Mouse (Mus musculus) embryonic facial prominence, embryonic 14.5 days (tissue): ENCODE data around the gene Ankrd39. TPM values are rescaled to one million over a fixed set of nuclear protein-coding genes. Genes with fewer than 3 reads are reported as not detected.

ENCODE experiments used
- ATAC-seq: fragments of 200-750 bp; cut with Nextera tagmentation; 2 replicates; pipeline ENCODE4 v1.8.0; 2017; ENCODE audit warnings: low read depth, moderate number of reproducible peaks, moderate TSS enrichment
- DNase-seq: peaks from one replicate; pipeline ENCODE4 v3.0.0-alpha.2; 2015; ENCODE audit warnings: low spot score
- H3K27ac ChIP-seq: fragments of 300-500 bp; sonication (generic); replicated peaks from 2 replicates; pipeline ENCODE4 v1.5.1; 2014; ENCODE audit warnings: low read depth, mild to moderate bottlenecking, low read length, moderate library complexity
- H3K27me3 ChIP-seq: fragments of 300-500 bp; sonication (generic); replicated peaks from 2 replicates; pipeline ENCODE4 v1.6.1; 2014; ENCODE audit warnings: low read length; ENCODE audit not compliant: control insufficient read depth, insufficient read depth
- H3K36me3 ChIP-seq: fragments of 300-500 bp; sonication (generic); 2 replicates; pipeline ENCODE4 v1.6.1; 2014; ENCODE audit warnings: low read length, mixed read lengths; ENCODE audit not compliant: control insufficient read depth, insufficient read depth
- H3K4me1 ChIP-seq: fragments of 300-500 bp; sonication (generic); 2 replicates; pipeline ENCODE4 v1.6.1; 2014; ENCODE audit warnings: antibody characterized with exemption, low read length; ENCODE audit not compliant: control insufficient read depth, insufficient read depth
- H3K4me2 ChIP-seq: fragments of 300-500 bp; sonication (generic); 2 replicates; pipeline ENCODE4 v1.6.1; 2014; ENCODE audit warnings: low read depth, mild to moderate bottlenecking, low read length, moderate library complexity, mixed read lengths
- H3K4me3 ChIP-seq: fragments of 300-500 bp; sonication (generic); 2 replicates; pipeline ENCODE4 v1.5.1; 2014; ENCODE audit warnings: low read depth, mild to moderate bottlenecking, low read length
- H3K9ac ChIP-seq: fragments of 300-500 bp; sonication (generic); 2 replicates; pipeline ENCODE4 v1.6.1; 2014; ENCODE audit warnings: low read depth, mild to moderate bottlenecking, low read length, moderate library complexity, mixed read lengths
- H3K9me3 ChIP-seq: fragments of 300-500 bp; sonication (generic); 2 replicates; pipeline ENCODE4 v1.6.1; 2016; ENCODE audit warnings: low read length; ENCODE audit not compliant: control insufficient read depth
- WGBS: fragments of 180-500 bp; shearing (Covaris S2); extraction: QIAGEN DNeasy Blood & Tissue Kit; methylation state at CpG from one replicate; pipeline ENCODE4 v1.1.7; 2014; 5-methylcytosine and 5-hydroxymethylcytosine counted together
- polyA plus RNA-seq: library from polyadenylated mRNA; unstranded; fragments of >200 nt; fragmentation: Nextera tagmentation; extraction: Ambion mirVana; gene quantifications from 2 replicates; pipeline ENCODE4 v1.2.1, GENCODE M21; 2014

The Ankrd39 gene
- polyA plus RNA-seq, 1 experiment from 2014 or later = 19.5 TPM

DNA sequence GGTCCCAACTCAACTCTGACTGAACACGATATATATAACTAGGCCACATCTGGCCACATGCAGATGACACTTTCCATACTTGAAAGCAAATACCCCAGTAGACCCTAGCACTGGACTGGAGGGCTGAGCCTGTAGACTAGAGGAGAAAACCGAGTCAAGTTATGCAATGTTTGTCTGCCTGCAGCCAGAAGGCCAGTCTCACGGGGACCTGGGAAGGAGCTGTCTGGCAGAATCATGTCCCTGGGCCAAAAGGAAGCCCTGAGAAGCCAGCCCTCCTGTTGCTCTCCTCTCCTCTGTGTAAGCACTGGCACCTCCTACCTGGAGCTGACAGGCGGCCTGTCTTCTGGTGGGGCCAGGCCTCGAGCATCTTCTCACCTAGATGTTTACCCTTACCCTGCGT lies 28.1 kb upstream of the Ankrd39 start:
- H3K4me1 ChIP-seq = peaks cover 35% of the 10 kb centered on the region

DNA sequence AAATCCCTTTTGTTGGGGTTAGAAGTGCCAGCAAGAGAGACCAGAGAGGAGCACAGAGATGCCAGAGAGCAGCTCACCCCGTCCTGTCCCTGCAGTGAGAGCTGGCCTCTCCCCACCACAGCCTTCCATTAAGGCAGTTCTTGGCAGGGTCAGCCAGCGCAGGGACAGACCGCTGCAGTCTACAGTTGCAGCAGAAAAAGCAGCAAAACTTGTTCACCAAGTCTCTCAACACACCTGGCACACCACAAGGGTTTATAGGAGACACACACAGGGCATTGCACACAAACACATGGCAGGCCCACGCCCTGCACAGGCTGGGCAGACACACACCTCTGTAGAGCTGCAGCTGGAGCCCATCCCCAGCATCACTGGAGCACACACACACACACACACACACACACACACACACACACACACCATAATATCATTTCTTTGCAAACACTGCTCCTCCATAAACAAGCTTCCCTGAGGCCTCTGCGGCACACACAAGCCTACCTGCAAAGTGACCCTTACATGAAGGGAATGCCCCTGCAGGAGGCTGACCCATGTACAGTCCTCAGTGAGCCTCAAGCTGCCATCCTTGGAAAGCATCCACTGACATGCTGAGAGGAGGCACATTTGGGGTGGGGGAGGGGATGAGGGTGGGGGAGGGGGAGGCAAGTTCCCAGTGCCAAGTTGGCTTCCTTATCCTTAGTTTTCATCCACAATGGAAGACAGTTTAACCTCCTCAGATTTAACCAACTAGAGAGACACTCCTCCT lies 27.1 kb upstream of the Ankrd39 start:
- Histone ChIP-seq H3K9me3 (no peaks in the 10 kb centered on the region), H3K36me3 (no peaks in the 10 kb centered on the region), H3K4me1 (peaks cover 33% of the 10 kb centered on the region), H3K27me3 (no peaks in the 10 kb centered on the region), H3K27ac (0 out of 2 replicates have a peak overlapping the region, but pooled peaks have one; percentile 18), H3K9ac (no peak overlapping the region), H3K4me2 (no peak overlapping the region), H3K4me3 (no peak overlapping the region)
- DNase-seq = peak; percentile 75
- peak; percentile 50; the same call in 1 of the 2 replicates for ATAC-seq
- 70% methylated on average over 5 of the region's 5 CpGs for WGBS

More for the DNA sequence above, 28.1 kb upstream of the Ankrd39 start:
- Histone ChIP-seq H3K9me3 (no peaks in the 10 kb centered on the region), H3K27me3 (no peaks in the 10 kb centered on the region), H3K4me2 (no peak overlapping the region), H3K27ac (no peak overlapping the region), H3K9ac (no peak overlapping the region), H3K4me3 (no peak overlapping the region), H3K36me3 (no peaks in the 10 kb centered on the region)
- DNase-seq = no peak
- ATAC-seq = no peak
- WGBS = 56% methylated on average over 6 of the region's 6 CpGs

DNA sequence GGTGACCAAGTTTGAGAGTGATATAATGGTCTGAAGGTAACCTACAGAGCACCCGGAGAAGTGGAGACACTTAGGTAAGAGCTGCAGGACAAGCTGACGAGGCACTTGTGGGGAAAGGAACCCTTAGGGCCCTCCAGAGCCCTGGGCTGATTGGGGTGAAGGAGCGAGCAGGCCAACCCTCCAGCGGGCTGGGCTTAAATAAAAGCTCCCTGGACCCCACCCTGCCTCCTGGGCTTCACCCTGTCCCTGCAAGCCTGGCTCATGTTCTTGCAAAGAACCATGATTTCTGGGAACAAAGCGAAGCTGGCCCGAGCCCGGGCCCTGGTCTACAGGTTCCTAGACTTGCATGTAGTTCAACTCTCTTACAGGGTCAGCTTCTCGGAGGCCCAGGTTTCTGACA lies 26.3 kb upstream of the Ankrd39 start:
- Histone ChIP-seq H3K27ac (peak overlapping the region; percentile 18; the same call in 1 of the 2 replicates), H3K4me1 (peaks cover 37% of the 10 kb centered on the region), H3K4me3 (no peak overlapping the region), H3K36me3 (no peaks in the 10 kb centered on the region), H3K27me3 (no peaks in the 10 kb centered on the region), H3K9me3 (no peaks in the 10 kb centered on the region), H3K9ac (no peak overlapping the region), H3K4me2 (no peak overlapping the region)
- WGBS = 80% methylated on average over 6 of the region's 8 CpGs
- ATAC-seq (no peak), DNase-seq (no peak)

DNA sequence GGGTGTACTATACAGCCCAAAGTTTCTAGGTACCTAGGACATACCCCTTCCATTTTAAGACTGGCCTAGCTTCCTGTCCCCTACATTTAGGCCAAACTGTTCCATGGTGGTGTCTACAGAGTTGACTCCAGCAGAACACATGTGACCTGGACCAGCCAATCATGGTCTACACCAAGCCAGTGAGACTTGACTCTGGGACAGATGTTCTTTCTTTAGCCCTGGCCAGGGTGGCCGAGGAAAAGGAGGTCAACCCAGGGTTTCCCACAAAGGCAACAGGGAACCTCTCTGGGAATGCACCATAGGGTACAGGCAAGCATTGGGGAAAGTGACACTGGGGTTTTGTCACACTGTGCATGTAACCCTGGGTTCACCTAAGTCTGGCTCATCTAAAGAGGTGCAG lies 25.5 kb upstream of the Ankrd39 start:
- Histone ChIP-seq H3K4me3 (no peak overlapping the region), H3K27ac (no peak overlapping the region), H3K4me1 (peaks cover 45% of the 10 kb centered on the region), H3K27me3 (no peaks in the 10 kb centered on the region), H3K9ac (no peak overlapping the region), H3K36me3 (no peaks in the 10 kb centered on the region), H3K9me3 (no peaks in the 10 kb centered on the region), H3K4me2 (no peak overlapping the region)
- DNase-seq (no peak), ATAC-seq (no peak)
- WGBS = 50% methylated on average over 1 of the region's 1 CpGs

DNA sequence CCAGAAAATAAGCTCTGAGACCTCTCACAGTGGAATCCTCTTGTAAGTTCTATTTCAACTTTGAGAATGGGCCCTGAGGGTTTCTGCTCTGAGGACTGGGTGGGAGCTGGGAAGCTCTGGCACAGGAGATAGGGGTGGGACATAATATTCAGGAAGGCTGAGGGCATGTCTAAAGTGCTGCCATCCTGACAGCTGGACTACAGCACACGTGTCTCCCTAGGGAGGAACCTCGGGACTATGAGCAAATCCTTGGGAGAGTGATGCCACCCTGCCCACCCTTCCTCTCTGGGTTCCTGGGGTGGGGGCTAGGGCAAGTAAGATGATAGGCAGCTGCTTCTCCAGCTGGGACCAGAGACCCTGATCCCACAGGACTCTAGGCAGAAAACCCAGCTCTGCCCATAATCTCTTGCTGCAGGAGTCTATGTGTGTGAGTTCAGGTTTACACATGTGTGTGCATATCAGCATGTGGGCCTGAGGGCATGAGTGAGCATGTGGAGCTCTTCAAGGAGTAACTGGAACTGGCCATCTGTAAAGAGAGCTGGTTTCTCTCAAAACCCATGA lies 25.0 kb upstream of the Ankrd39 start:
- Histone ChIP-seq H3K4me2 (no peak overlapping the region), H3K4me1 (peaks cover 45% of the 10 kb centered on the region), H3K27me3 (no peaks in the 10 kb centered on the region), H3K9me3 (no peaks in the 10 kb centered on the region), H3K9ac (no peak overlapping the region), H3K36me3 (no peaks in the 10 kb centered on the region), H3K4me3 (no peak overlapping the region), H3K27ac (no peak overlapping the region)
- no peak for DNase-seq
- 65% methylated on average over 2 of the region's 2 CpGs for WGBS
- ATAC-seq = no peak

DNA sequence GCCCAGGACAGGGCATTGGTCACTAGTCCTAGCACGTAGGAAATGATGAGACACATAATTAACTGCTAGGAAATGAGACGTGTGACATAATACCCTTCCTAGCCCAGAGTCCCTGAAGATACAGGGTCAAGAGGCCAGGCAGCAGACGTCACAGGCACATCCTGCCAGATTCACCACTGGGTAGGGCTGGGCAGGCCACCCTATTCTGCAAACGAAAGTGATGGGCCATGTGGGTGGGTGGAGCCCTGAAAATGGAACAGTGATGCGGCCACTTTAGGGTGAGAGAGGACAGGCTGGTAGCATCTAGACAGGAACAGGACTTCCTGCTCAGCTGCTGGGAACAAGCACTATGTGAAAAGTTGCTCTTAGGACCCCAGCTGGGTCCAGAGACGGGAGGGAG lies 24.4 kb upstream of the Ankrd39 start:
- Histone ChIP-seq H3K36me3 (no peaks in the 10 kb centered on the region), H3K4me1 (peaks cover 45% of the 10 kb centered on the region), H3K27me3 (no peaks in the 10 kb centered on the region), H3K4me2 (no peak overlapping the region), H3K9ac (no peak overlapping the region), H3K4me3 (no peak overlapping the region), H3K27ac (no peak overlapping the region), H3K9me3 (no peaks in the 10 kb centered on the region)
- DNase-seq (no peak), ATAC-seq (no peak)
- 42% methylated on average over 6 of the region's 6 CpGs for WGBS

DNA sequence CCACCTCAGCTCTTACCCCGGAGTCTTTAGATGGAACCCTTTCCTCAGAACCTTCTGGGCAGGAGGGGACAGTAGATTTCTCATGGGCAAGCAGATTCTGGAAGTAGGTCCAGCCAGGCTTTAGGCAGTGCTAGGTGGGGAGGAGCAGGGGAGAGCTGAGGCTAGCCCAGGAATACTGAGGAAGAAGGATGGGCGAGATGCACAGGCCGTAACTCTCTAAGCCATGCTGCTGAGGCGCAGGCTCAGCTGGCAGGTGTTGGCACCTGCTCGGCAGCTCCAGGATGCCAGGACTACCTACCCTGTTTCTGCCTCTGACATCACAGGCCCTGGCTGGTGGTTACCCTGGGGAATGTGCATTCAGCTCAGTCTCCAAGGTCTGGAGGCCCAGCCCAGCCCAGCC lies 23.1 kb upstream of the Ankrd39 start:
- H3K4me2 ChIP-seq = no peak overlapping the region
- H3K27ac ChIP-seq = no peak overlapping the region
- no peak overlapping the region for H3K9ac ChIP-seq
- no peak overlapping the region for H3K4me3 ChIP-seq
- no peak for ATAC-seq
- no peak for DNase-seq
- H3K4me1 ChIP-seq = peaks cover 47% of the 10 kb centered on the region
- no peaks in the 10 kb centered on the region for H3K36me3 ChIP-seq
- 90% methylated on average over 5 of the region's 5 CpGs for WGBS
- H3K9me3 ChIP-seq = no peaks in the 10 kb centered on the region
- no peaks in the 10 kb centered on the region for H3K27me3 ChIP-seq

DNA sequence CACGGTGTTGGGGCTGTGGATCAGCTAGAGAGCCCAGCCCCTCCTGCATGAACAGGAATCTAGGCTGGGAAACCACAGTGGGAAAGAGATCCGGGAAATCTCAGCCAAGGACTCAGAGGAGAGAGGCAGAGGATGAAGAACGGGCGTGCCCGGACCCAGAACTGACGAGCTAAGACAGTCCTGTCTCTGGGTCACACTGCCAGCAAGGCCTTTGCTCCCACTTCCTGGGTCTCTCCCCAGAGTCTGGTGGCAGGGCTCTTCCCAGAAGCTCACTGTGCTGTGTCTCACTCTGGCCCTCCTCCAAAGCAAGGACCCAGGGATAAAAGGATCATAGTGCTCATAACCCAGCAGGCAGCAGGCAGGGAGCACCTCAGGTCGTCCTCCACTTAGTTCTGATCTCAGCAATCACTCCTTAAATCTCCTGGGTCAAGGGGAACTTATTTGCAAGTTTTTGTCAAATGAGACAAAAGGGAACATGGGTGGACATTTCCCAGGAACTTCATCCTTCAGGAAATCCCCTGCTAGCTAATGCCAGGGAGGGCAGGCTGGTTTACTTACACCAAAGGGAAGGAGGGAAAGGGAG lies 22.5 kb upstream of the Ankrd39 start:
- Histone ChIP-seq H3K4me1 (peaks cover 45% of the 10 kb centered on the region), H3K27ac (0 out of 2 replicates have a peak overlapping the region, but pooled peaks have one; percentile 10), H3K9ac (no peak overlapping the region), H3K27me3 (no peaks in the 10 kb centered on the region), H3K4me2 (no peak overlapping the region), H3K36me3 (no peaks in the 10 kb centered on the region), H3K9me3 (no peaks in the 10 kb centered on the region), H3K4me3 (no peak overlapping the region)
- WGBS = 31% methylated on average over 4 of the region's 7 CpGs
- ATAC-seq (no peak), DNase-seq (no peak)
